Mouse (Mus musculus): ENCODE data around the gene Srebf1. TPM values are rescaled to one million over a fixed set of nuclear protein-coding genes. Genes with fewer than 3 reads are reported as not detected.
A peak's percentile ranks its signal among the peaks of the same experiment; 100 is the strongest.

Srebf1 gene
- polyA plus RNA-seq, 1 experiment from 2014 or later = 65.9 TPM

DNA sequence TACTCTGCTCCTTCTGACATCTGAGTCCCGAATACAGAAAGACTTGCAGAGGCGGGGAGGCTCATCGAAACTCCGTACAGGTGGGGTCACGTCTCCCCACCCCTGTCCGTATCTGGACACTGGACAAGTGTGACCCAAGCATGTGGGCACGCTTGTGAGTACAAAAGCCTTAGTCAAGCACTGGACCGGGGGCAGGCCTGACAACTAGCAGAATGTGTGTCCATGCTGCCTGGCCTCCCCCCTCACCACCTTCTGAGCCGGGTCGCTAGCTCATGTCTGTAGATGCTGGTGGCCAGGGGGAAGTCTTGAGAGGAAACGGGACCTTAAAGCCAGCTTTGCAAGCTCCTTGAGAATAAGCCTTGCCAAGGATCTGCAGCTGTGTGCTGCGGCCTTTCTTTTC lies 10.6 kb downstream of the Srebf1 start:
- Histone ChIP-seq H3K9ac (ENCODE audit: low read length) (no peak overlapping the region), H3K27me3 (ENCODE audit: control insufficient read depth, insufficient read depth, low read depth, low read length) (no peaks in the 10 kb centered on the region), H3K36me3 (ENCODE audit: control insufficient read depth, insufficient read depth, low read length) (no peaks in the 10 kb centered on the region), H3K4me2 (ENCODE audit: low read depth, low read length) (no peak overlapping the region), H3K4me3 (ENCODE audit: low read length) (no peak overlapping the region), H3K27ac (ENCODE audit: low read length) (peak overlapping the region; percentile 71; the same call in 1 of the 2 replicates), H3K4me1 (replicated peaks; ENCODE audit: control insufficient read depth, insufficient read depth, low read length) (peaks cover 58% of the 10 kb centered on the region), H3K9me3 (ENCODE audit: control insufficient read depth, low read length) (no peaks in the 10 kb centered on the region)
- WGBS = 49% methylated on average over 12 of the region's 12 CpGs
- no peak for ATAC-seq (ENCODE audit: low read depth)

DNA sequence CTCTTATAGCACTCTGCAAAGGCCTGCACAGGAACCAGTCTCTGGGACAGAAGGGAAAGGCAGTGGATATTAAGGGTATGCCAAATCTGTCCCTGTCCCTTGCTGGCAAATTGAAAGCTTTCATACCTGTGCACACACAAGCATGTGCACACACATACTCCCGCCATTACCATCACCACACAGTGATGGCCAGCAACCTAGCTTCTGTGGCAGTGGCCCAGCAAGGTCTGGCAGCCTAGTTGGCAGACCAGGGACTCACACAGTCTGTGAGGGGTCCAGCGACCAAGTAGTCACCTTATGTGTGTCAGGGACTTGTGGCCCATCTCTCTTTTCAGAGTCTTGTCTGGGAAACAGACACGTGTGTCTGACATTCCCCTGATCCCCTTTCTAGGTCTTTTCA lies 11.2 kb downstream of the Srebf1 start:
- WGBS = 58% methylated on average over 3 of the region's 3 CpGs
- no peaks in the 10 kb centered on the region for H3K27me3 ChIP-seq (ENCODE audit: control insufficient read depth, insufficient read depth, low read depth, low read length)
- H3K4me2 ChIP-seq (ENCODE audit: low read depth, low read length) = no peak overlapping the region
- no peak for ATAC-seq (ENCODE audit: low read depth)
- H3K9ac ChIP-seq (ENCODE audit: low read length) = no peak overlapping the region
- H3K4me1 ChIP-seq (replicated peaks; ENCODE audit: control insufficient read depth, insufficient read depth, low read length) = peaks cover 64% of the 10 kb centered on the region
- 0 out of 2 replicates have a peak, but pooled peaks cover 2% of the 10 kb centered on the region for H3K36me3 ChIP-seq (ENCODE audit: control insufficient read depth, insufficient read depth, low read length)
- peak overlapping the region; percentile 80; the same call in 1 of the 2 replicates for H3K27ac ChIP-seq (ENCODE audit: low read length)
- H3K4me3 ChIP-seq (ENCODE audit: low read length) = no peak overlapping the region
- no peaks in the 10 kb centered on the region for H3K9me3 ChIP-seq (ENCODE audit: control insufficient read depth, low read length)

DNA sequence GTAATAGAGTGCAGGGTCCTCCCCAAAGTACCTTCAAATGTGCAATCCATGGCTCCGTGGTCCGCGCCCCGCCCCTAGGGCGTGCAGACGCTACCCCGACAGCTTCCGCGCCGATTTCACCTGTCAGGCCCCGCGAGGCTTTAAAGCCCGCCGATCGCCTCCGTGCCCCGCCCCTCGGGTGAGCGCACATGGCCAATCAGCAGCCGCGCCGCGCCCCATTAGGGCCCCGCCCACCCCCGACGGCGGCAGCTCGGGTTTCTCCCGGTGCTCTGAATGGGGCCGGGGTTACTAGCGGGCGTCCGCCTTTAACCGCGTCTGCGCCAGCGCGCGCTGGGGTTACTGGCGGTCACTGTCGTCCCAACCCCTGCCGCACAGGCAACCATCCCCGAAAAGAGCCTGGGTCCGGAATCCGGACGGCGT lies 12.1 kb downstream of the Srebf1 start:
- Histone ChIP-seq H3K4me3 (ENCODE audit: low read length) (peak overlapping the region; percentile 54), H3K9ac (ENCODE audit: low read length) (peak overlapping the region; percentile 63), H3K9me3 (ENCODE audit: control insufficient read depth, low read length) (no peaks in the 10 kb centered on the region), H3K27me3 (ENCODE audit: control insufficient read depth, insufficient read depth, low read depth, low read length) (no peaks in the 10 kb centered on the region), H3K4me1 (replicated peaks; ENCODE audit: control insufficient read depth, insufficient read depth, low read length) (peaks cover 73% of the 10 kb centered on the region), H3K4me2 (ENCODE audit: low read depth, low read length) (peak overlapping the region; percentile 68), H3K36me3 (ENCODE audit: control insufficient read depth, insufficient read depth, low read length) (peaks cover 6% of the 10 kb centered on the region; the same call in 1 of the 2 replicates), H3K27ac (ENCODE audit: low read length) (peak overlapping the region; percentile 93)
- ATAC-seq (ENCODE audit: low read depth) = peak; percentile 92
- under 1% methylated on average over 42 of the region's 47 CpGs for WGBS

DNA sequence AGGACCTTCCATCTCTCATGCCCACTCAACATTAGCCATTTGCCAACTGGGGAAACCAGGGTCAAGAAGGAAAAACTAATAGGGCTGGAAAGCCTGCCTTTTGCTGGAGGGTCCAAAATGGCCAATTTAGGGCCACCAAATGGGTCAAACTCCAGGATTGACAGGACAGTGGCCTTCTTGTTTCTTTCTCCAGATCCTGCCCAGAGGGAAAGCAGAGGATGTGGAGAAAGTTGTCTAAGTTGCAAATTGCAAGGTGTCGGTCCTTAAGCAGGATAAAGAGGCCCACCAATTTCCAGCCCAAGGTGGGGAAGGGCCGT lies 12.5 kb downstream of the Srebf1 start:
- Histone ChIP-seq H3K4me2 (ENCODE audit: low read depth, low read length) (peak overlapping the region; percentile 68), H3K9ac (ENCODE audit: low read length) (peak overlapping the region; percentile 63), H3K9me3 (ENCODE audit: control insufficient read depth, low read length) (no peaks in the 10 kb centered on the region), H3K27me3 (ENCODE audit: control insufficient read depth, insufficient read depth, low read depth, low read length) (no peaks in the 10 kb centered on the region), H3K36me3 (ENCODE audit: control insufficient read depth, insufficient read depth, low read length) (peaks cover 6% of the 10 kb centered on the region; the same call in 1 of the 2 replicates), H3K27ac (ENCODE audit: low read length) (peak overlapping the region; percentile 93), H3K4me1 (replicated peaks; ENCODE audit: control insufficient read depth, insufficient read depth, low read length) (peaks cover 74% of the 10 kb centered on the region), H3K4me3 (ENCODE audit: low read length) (peak overlapping the region; percentile 54)
- 3% methylated on average over 2 of the region's 2 CpGs for WGBS
- ATAC-seq (ENCODE audit: low read depth) = no peak

DNA sequence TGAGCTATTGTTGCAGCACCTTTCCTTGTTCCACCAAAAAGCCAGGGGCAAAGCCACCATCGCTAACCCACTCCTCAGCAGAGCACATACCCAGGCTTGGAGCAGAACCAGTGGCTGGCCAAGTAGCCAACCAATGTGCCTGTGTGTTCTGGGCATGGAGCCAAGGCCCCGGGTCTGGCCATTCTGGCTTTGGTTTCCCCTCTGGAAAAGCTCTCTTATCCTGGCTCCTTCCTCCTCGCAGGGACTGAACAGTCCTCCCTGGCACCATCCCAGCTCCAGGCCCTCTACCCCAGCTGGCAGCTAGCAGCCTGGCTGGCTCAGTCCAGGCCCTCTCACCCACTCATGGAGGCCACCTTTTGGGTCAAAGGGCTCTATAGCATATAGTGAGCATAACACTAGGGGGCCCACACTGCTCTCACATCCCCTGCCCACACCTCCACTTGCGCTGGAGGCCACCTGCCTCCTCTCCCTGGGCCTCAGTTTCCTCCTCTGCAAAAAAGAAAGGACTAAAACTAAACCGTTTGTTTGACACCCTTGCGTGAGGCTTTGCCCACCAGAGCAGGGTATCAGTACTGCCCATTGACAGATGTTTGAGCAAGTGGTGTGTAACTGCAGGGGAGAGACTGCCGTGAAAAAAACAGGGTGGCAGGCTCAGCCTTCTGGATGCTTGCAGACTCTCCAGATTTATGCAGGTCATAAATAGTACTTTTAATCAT lies 13.0 kb downstream of the Srebf1 start:
- no peaks in the 10 kb centered on the region for H3K27me3 ChIP-seq (ENCODE audit: control insufficient read depth, insufficient read depth, low read depth, low read length)
- 20% methylated on average over 7 of the region's 7 CpGs for WGBS
- H3K4me2 ChIP-seq (ENCODE audit: low read depth, low read length) = peak overlapping the region; percentile 68
- no peaks in the 10 kb centered on the region for H3K9me3 ChIP-seq (ENCODE audit: control insufficient read depth, low read length)
- peaks cover 74% of the 10 kb centered on the region for H3K4me1 ChIP-seq (replicated peaks; ENCODE audit: control insufficient read depth, insufficient read depth, low read length)
- H3K4me3 ChIP-seq (ENCODE audit: low read length) = peak overlapping the region; percentile 54
- peak overlapping the region; percentile 63 for H3K9ac ChIP-seq (ENCODE audit: low read length)
- peak overlapping the region; percentile 93 for H3K27ac ChIP-seq (ENCODE audit: low read length)
- H3K36me3 ChIP-seq (ENCODE audit: control insufficient read depth, insufficient read depth, low read length) = peaks cover 10% of the 10 kb centered on the region; the same call in 1 of the 2 replicates
- peak; percentile 66 for ATAC-seq (ENCODE audit: low read depth)

DNA sequence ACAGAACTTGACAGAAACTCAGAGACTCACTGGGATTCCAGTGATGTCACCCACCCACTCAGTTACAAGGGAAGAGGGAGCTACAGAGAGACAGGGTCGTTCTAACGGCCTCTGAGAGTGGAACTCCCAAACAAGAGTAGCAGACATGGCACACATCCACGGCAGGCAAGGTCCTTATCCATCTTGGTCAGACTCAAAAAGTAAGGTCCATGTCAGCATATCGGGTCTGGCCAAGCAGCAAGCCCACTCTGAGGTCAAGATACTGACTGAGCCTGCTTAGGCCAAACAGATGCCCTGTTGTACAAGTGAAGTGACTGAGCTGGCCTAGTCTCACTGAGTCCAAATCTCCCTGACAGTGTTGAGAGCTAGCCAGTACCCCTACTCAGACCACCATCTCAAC lies 13.7 kb downstream of the Srebf1 start:
- WGBS = 18% methylated on average over 4 of the region's 4 CpGs
- H3K9me3 ChIP-seq (ENCODE audit: control insufficient read depth, low read length) = no peaks in the 10 kb centered on the region
- H3K27me3 ChIP-seq (ENCODE audit: control insufficient read depth, insufficient read depth, low read depth, low read length) = no peaks in the 10 kb centered on the region
- peak overlapping the region; percentile 54 for H3K4me3 ChIP-seq (ENCODE audit: low read length)
- H3K27ac ChIP-seq (ENCODE audit: low read length) = peak overlapping the region; percentile 93
- peaks cover 17% of the 10 kb centered on the region for H3K36me3 ChIP-seq (ENCODE audit: control insufficient read depth, insufficient read depth, low read length)
- H3K4me1 ChIP-seq (replicated peaks; ENCODE audit: control insufficient read depth, insufficient read depth, low read length) = peaks cover 73% of the 10 kb centered on the region
- peak overlapping the region; percentile 63 for H3K9ac ChIP-seq (ENCODE audit: low read length)
- no peak for ATAC-seq (ENCODE audit: low read depth)
- peak overlapping the region; percentile 68 for H3K4me2 ChIP-seq (ENCODE audit: low read depth, low read length)

DNA sequence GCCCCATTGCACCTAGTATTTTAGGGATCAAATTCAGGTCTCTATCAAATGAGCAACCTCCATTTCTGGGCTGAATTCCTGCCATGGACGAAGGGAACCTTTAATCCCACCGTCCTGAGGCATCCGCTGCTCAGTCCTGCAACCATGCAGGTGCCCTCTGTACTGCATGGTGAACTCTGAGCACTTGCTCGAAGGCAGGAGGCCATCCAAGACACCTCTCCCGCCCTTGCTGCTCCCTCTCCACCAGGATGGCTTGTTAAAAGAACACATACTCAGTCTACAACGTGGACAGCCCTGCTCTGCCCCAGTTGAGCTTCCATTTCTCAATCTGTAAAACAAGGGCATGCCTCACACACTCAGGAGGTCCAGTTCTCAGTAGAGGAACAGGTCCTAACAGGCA lies 14.2 kb downstream of the Srebf1 start:
- ATAC-seq (ENCODE audit: low read depth) = no peak
- peaks cover 68% of the 10 kb centered on the region for H3K4me1 ChIP-seq (replicated peaks; ENCODE audit: control insufficient read depth, insufficient read depth, low read length)
- H3K4me3 ChIP-seq (ENCODE audit: low read length) = peak overlapping the region; percentile 54
- H3K27me3 ChIP-seq (ENCODE audit: control insufficient read depth, insufficient read depth, low read depth, low read length) = no peaks in the 10 kb centered on the region
- no peaks in the 10 kb centered on the region for H3K9me3 ChIP-seq (ENCODE audit: control insufficient read depth, low read length)
- peak overlapping the region; percentile 93 for H3K27ac ChIP-seq (ENCODE audit: low read length)
- H3K9ac ChIP-seq (ENCODE audit: low read length) = peak overlapping the region; percentile 63
- WGBS = 46% methylated on average over 6 of the region's 6 CpGs
- H3K4me2 ChIP-seq (ENCODE audit: low read depth, low read length) = peak overlapping the region; percentile 68
- H3K36me3 ChIP-seq (ENCODE audit: control insufficient read depth, insufficient read depth, low read length) = peaks cover 22% of the 10 kb centered on the region

DNA sequence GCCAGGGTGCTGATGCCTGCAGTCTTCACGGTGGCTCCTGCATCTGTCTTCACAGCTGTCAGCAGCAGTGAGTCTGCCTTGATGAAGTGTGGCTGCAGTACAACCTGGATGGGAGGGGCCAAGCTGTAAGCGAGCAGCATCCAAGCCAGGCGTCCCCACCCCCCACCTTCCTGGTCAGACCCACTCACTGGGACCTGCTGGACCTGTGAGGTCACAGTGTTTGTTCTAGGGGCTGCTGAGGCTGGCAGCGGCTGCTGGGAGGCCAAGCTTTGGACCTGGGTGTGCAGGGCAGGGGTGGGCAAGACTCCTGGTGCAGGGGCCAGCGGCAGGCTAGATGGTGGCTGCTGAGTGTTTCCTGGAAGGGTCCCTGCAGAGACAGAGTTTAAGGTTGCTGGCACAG lies 16.2 kb downstream of the Srebf1 start:
- Histone ChIP-seq H3K4me3 (ENCODE audit: low read length) (no peak overlapping the region), H3K4me1 (replicated peaks; ENCODE audit: control insufficient read depth, insufficient read depth, low read length) (peaks cover 51% of the 10 kb centered on the region), H3K27ac (ENCODE audit: low read length) (0 out of 2 replicates have a peak overlapping the region, but pooled peaks have one; percentile 8), H3K9ac (ENCODE audit: low read length) (no peak overlapping the region), H3K9me3 (ENCODE audit: control insufficient read depth, low read length) (no peaks in the 10 kb centered on the region), H3K36me3 (ENCODE audit: control insufficient read depth, insufficient read depth, low read length) (peaks cover 42% of the 10 kb centered on the region), H3K4me2 (ENCODE audit: low read depth, low read length) (no peak overlapping the region), H3K27me3 (ENCODE audit: control insufficient read depth, insufficient read depth, low read depth, low read length) (no peaks in the 10 kb centered on the region)
- WGBS = 38% methylated on average over 5 of the region's 5 CpGs
- no peak for ATAC-seq (ENCODE audit: low read depth)

DNA sequence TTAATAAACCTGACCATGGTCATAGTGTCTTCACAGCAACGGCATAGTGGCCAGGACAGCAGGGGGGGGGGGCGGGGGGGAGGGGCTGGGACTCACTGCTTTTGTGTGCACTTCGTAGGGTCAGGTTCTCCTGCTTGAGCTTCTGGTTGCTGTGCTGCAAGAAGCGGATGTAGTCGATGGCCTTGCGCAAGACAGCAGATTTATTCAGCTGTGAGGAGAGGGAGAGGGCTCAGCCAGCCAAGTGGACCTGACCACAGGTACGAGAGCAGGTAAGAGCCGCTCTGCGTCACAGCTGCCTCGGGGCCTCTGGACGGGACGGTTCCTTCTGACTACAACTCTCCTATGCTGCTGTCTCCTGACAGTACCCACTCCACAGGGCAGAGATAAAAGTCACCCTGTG lies 17.4 kb downstream of the Srebf1 start:
- Histone ChIP-seq H3K4me2 (ENCODE audit: low read depth, low read length) (no peak overlapping the region), H3K27ac (ENCODE audit: low read length) (peak overlapping the region; percentile 62)
- 63% methylated on average over 11 of the region's 12 CpGs for WGBS

More for the DNA sequence above, 17.4 kb downstream of the Srebf1 start:
- no peak overlapping the region for H3K9ac ChIP-seq (ENCODE audit: low read length)
- peak; percentile 23; the same call in 1 of the 2 replicates for ATAC-seq (ENCODE audit: low read depth)
- no peaks in the 10 kb centered on the region for H3K27me3 ChIP-seq (ENCODE audit: control insufficient read depth, insufficient read depth, low read depth, low read length)
- no peak overlapping the region for H3K4me3 ChIP-seq (ENCODE audit: low read length)
- no peaks in the 10 kb centered on the region for H3K9me3 ChIP-seq (ENCODE audit: control insufficient read depth, low read length)
- H3K4me1 ChIP-seq (replicated peaks; ENCODE audit: control insufficient read depth, insufficient read depth, low read length) = peaks cover 45% of the 10 kb centered on the region
- peaks cover 50% of the 10 kb centered on the region for H3K36me3 ChIP-seq (ENCODE audit: control insufficient read depth, insufficient read depth, low read length)
